Mouse (Mus musculus) lung, embryonic 14.5 days (tissue): ENCODE measurements around the gene Asap2. TPM values are rescaled to one million over a fixed set of nuclear protein-coding genes. Genes with fewer than 3 reads are reported as not detected.

ENCODE experiments used
- ATAC-seq: fragments of 200-750 bp; cut with Nextera tagmentation; 2 replicates; pipeline ENCODE4 v1.8.0; 2017; ENCODE audit warnings: mild to moderate bottlenecking, moderate TSS enrichment, moderate library complexity; ENCODE audit not compliant: insufficient read depth
- DNase-seq: peaks from one replicate; pipeline ENCODE4 v3.0.0-alpha.2; 2015
- H3K27ac ChIP-seq: fragments of 300-500 bp; sonication (generic); 2 replicates; pipeline ENCODE4 v1.5.1; 2014; ENCODE audit warnings: low read depth, mild to moderate bottlenecking, moderate library complexity
- H3K27me3 ChIP-seq: fragments of 300-500 bp; sonication (generic); 2 replicates; pipeline ENCODE4 v1.6.1; 2014; ENCODE audit warnings: low read length, control low read depth; ENCODE audit not compliant: insufficient read depth
- H3K36me3 ChIP-seq: fragments of 300-500 bp; sonication (generic); 2 replicates; pipeline ENCODE4 v1.6.1; 2014; ENCODE audit warnings: control low read depth; ENCODE audit not compliant: insufficient read depth
- H3K4me1 ChIP-seq: fragments of 300-500 bp; sonication (generic); 2 replicates; pipeline ENCODE4 v1.6.1; 2014; ENCODE audit warnings: antibody characterized with exemption, control low read depth; ENCODE audit not compliant: insufficient read depth
- H3K4me2 ChIP-seq: fragments of 300-500 bp; sonication (generic); 2 replicates; pipeline ENCODE4 v1.6.1; 2014; ENCODE audit warnings: mild to moderate bottlenecking
- H3K4me3 ChIP-seq: fragments of 300-500 bp; sonication (generic); 2 replicates; pipeline ENCODE4 v1.5.1; 2014; ENCODE audit warnings: low read depth, low read length
- H3K9ac ChIP-seq: fragments of 300-500 bp; sonication (generic); 2 replicates; pipeline ENCODE4 v1.6.1; 2014
- H3K9me3 ChIP-seq: fragments of 300-500 bp; sonication (generic); 2 replicates; pipeline ENCODE4 v1.6.1; 2016; ENCODE audit warnings: low read depth, low read length, control low read depth
- CTCF ChIP-seq: IDR thresholded peaks from 2 replicates; pipeline ENCODE4 v1.5.1; 2016; ENCODE audit warnings: antibody characterized with exemption, low read depth
- WGBS: fragments of 180-500 bp; shearing (Covaris S2); extraction: QIAGEN DNeasy Blood & Tissue Kit; methylation state at CpG from one replicate; pipeline ENCODE4 v1.1.7; 2014; 5-methylcytosine and 5-hydroxymethylcytosine counted together
- polyA plus RNA-seq: library from polyadenylated mRNA; unstranded; fragments of >200 nt; fragmentation: Nextera tagmentation; extraction: Ambion mirVana; gene quantifications from 2 replicates; pipeline ENCODE4 v1.2.1, GENCODE M21; 2014

The Asap2 gene
- polyA plus RNA-seq, 1 experiment from 2014 or later, result 13.8 TPM

DNA sequence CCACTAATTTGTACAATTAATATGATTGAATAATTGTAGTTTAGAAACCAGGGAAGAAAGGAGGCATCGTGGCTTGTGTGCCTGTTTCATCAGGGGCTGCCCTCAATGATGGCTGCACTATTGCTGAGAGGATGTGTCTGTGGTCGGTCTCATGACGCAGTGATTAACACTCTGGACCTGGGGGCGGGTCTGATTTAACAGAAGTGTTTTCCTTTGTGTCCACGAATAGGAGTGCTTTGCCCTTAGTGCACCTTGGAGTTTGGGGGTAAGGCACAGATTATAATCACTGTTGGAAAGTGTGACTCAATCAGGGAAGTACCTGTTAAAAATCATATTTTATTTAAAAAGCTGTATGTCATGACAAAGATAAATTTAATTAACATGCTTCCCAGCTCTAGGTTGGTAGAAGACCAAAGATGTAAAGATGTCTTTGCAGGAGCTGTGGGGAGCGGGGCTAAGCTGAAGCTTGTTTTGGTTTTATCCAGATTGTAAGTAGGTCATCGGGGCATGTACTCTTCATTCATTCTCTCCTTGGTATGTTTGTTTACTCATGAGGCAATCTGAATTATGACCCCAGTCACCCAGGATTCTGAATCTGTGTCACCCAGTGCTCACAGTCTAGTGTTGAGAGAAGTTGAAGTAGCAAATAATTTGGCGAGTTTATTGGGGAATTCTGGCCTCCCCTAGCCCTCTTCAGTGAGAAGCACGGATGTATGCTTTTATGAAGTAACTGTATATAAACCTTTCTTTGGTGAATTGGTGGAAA lies 152.4 kb downstream of the Asap2 start:
- no peak overlapping the region for H3K9ac ChIP-seq
- H3K4me1 ChIP-seq, result peaks cover 6% of the 10 kb centered on the region; the same call in 1 of the 2 replicates
- no peaks in the 10 kb centered on the region for H3K27me3 ChIP-seq
- no peak overlapping the region for H3K27ac ChIP-seq
- no peak for DNase-seq
- 69% methylated on average over 9 of the region's 9 CpGs for WGBS
- H3K4me2 ChIP-seq, result no peak overlapping the region
- no peaks in the 10 kb centered on the region for H3K36me3 ChIP-seq
- H3K4me3 ChIP-seq, result no peak overlapping the region
- TF ChIP-seq CTCF, result no peak
- no peaks in the 10 kb centered on the region for H3K9me3 ChIP-seq
- no peak for ATAC-seq

DNA sequence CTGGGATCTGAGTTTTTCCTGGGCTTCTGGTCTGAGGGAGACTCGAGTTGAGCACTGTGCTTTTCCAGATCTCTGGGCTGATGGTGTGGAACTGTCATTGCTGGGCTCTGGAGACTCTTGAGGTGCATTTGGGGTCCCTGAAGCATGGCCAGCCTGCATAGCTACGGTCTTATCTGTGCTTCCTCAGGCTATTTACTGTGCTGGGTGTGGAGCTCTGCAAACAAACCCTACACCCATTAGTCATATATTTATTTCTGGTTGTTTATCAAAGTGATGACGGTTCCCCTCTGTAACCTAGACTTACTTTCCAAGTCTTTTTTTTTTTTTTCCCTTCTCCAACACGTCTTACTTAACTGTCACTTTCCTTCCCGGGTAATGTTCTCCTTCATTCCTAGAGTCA lies 154.3 kb downstream of the Asap2 start:
- no peak for DNase-seq
- H3K27me3 ChIP-seq, result no peaks in the 10 kb centered on the region
- H3K9ac ChIP-seq, result no peak overlapping the region
- no peak for TF ChIP-seq CTCF
- H3K4me3 ChIP-seq, result no peak overlapping the region
- WGBS, result 42% methylated on average over 5 of the region's 5 CpGs
- H3K36me3 ChIP-seq, result no peaks in the 10 kb centered on the region
- no peak overlapping the region for H3K4me2 ChIP-seq
- no peak for ATAC-seq
- H3K9me3 ChIP-seq, result no peaks in the 10 kb centered on the region
- H3K27ac ChIP-seq, result no peak overlapping the region
- H3K4me1 ChIP-seq, result 0 out of 2 replicates have a peak, but pooled peaks cover 3% of the 10 kb centered on the region

- ATAC-seq, result no peak
- no peak overlapping the region for H3K9ac ChIP-seq
- 83% methylated on average over 5 of the region's 5 CpGs for WGBS
- H3K4me2 ChIP-seq, result no peak overlapping the region
- no peak for TF ChIP-seq CTCF
- H3K4me1 ChIP-seq, result 0 out of 2 replicates have a peak, but pooled peaks cover 3% of the 10 kb centered on the region
- no peaks in the 10 kb centered on the region for H3K27me3 ChIP-seq
- no peak for DNase-seq
- no peak overlapping the region for H3K27ac ChIP-seq
- H3K36me3 ChIP-seq, result no peaks in the 10 kb centered on the region
- H3K4me3 ChIP-seq, result no peak overlapping the region
- no peaks in the 10 kb centered on the region for H3K9me3 ChIP-seq
These were observed 154.8 kb downstream of the Asap2 start for GRCm38 (mm10) chr12:21145050-21145449.

- no peaks in the 10 kb centered on the region for H3K4me1 ChIP-seq
- no peak overlapping the region for H3K27ac ChIP-seq
- no peak overlapping the region; the same call in none of the 2 replicates for H3K9ac ChIP-seq
- 44% methylated on average over 4 of the region's 4 CpGs for WGBS
- H3K4me2 ChIP-seq, result no peak overlapping the region
- H3K36me3 ChIP-seq, result no peaks in the 10 kb centered on the region
- DNase-seq (no peak), ATAC-seq (no peak)
- no peaks in the 10 kb centered on the region for H3K9me3 ChIP-seq
- no peak for TF ChIP-seq CTCF
- no peaks in the 10 kb centered on the region for H3K27me3 ChIP-seq
- no peak overlapping the region for H3K4me3 ChIP-seq
These were observed 156.6 kb downstream of the Asap2 start for GRCm38 (mm10) chr12:21146826-21147225.

GRCm38 (mm10) chr12:21153279-21153707 lies 163.0 kb downstream of the Asap2 start:
- no peak overlapping the region for H3K27ac ChIP-seq
- H3K9me3 ChIP-seq, result no peaks in the 10 kb centered on the region
- WGBS, result 59% methylated on average over 8 of the region's 8 CpGs
- TF ChIP-seq CTCF, result no peak
- no peak for ATAC-seq
- H3K4me1 ChIP-seq, result no peaks in the 10 kb centered on the region
- no peak overlapping the region for H3K4me3 ChIP-seq
- H3K27me3 ChIP-seq, result no peaks in the 10 kb centered on the region
- no peak overlapping the region for H3K9ac ChIP-seq
- H3K36me3 ChIP-seq, result no peaks in the 10 kb centered on the region
- no peak overlapping the region for H3K4me2 ChIP-seq
- DNase-seq, result no peak

DNA sequence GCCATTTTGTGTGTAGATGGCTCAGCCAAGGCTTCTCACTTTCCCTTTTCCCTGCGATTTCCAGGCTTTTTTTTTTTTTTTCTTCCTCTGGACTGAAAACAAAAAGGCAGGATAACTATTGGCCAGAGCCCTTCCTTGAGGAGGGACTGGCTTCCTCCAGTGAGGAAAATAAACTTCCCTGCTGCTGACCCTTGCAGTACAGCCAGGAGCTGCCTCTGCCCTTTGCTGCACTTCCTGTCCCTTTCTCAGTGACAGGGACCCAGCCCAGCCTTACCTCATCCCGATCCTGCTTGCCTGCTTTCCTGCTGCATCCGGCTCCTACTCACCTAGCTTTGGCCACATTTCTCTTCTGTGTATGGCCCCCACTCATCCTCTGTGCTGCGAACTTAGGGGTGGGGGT lies 164.8 kb downstream of the Asap2 start:
- TF ChIP-seq CTCF, result no peak
- H3K4me3 ChIP-seq, result no peak overlapping the region
- ATAC-seq (0 out of 2 replicates have a peak, but pooled peaks have one; percentile 31), DNase-seq (peak; percentile 36)
- H3K4me2 ChIP-seq, result no peak overlapping the region
- WGBS, result 37% methylated on average over 4 of the region's 4 CpGs
- no peak overlapping the region for H3K27ac ChIP-seq
- no peaks in the 10 kb centered on the region for H3K36me3 ChIP-seq
- no peak overlapping the region for H3K9ac ChIP-seq
- no peaks in the 10 kb centered on the region for H3K9me3 ChIP-seq
- 0 out of 2 replicates have a peak, but pooled peaks cover 4% of the 10 kb centered on the region for H3K4me1 ChIP-seq
- no peaks in the 10 kb centered on the region for H3K27me3 ChIP-seq

- no peak overlapping the region for H3K4me3 ChIP-seq
- no peak overlapping the region for H3K4me2 ChIP-seq
- H3K27ac ChIP-seq, result 0 out of 2 replicates have a peak overlapping the region, but pooled peaks have one; percentile 22
- no peak overlapping the region for H3K9ac ChIP-seq
- 45% methylated on average over 7 of the region's 7 CpGs for WGBS
- H3K36me3 ChIP-seq, result no peaks in the 10 kb centered on the region
- TF ChIP-seq CTCF, result no peak
- no peaks in the 10 kb centered on the region for H3K9me3 ChIP-seq
- H3K27me3 ChIP-seq, result no peaks in the 10 kb centered on the region
- H3K4me1 ChIP-seq, result 0 out of 2 replicates have a peak, but pooled peaks cover 4% of the 10 kb centered on the region
- DNase-seq, result peak; percentile 19
- no peak for ATAC-seq
These were observed 169.0 kb downstream of the Asap2 start for GRCm38 (mm10) chr12:21159304-21159703.
